In the genomic region with DNA sequence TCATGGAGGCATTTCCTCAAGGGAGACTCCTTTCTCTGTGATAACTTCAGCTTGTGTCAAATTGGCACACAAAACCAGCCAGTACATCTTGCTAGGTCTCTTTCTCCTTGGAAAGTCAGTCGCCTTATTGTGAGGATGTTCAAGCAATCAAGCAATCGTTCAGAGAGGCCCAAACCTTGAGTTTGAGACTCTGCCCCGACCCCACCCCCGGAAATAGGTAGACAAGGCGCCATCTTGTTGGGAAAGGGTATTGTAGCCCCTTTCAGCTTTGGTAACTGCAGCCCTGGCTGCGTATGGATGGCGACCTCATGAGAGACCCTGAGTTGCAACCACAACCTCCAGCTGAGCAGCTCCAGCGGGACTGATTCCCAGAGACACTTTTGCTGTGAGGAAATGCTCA, we compare ENCODE assay signal across 27 mouse cellular contexts.
DNase-seq lines count a peak whose midpoint lies in the region; ATAC-seq and TF ChIP-seq lines count a peak whose summit lies in the region.
"Had no signal": no experiment of that assay in that cellular context is flagged by ENCODE, and none has a peak within 500 bp of the region (broad histone marks: within the 10 kb centered on the region; RNA-seq: fewer than 3 reads in every experiment).

No protein-coding gene starts in this region.

- no peak overlapping the region for H3K9ac ChIP-seq in liver, embryonic 11.5 days (ENCODE audit: low read depth, low read length)
- H3K9ac ChIP-seq: embryonic facial prominence, embryonic 13.5 days; forebrain, embryonic 12.5 days; forebrain, embryonic 15.5 days; hindbrain, embryonic 12.5 days; hindbrain, embryonic 15.5 days had no signal

- no peak overlapping the region for H3K4me2 ChIP-seq in liver, embryonic 11.5 days
- H3K4me2 ChIP-seq: embryonic facial prominence, embryonic 13.5 days; forebrain, embryonic 12.5 days; forebrain, embryonic 15.5 days; heart, embryonic 11.5 days; hindbrain, embryonic 12.5 days; hindbrain, embryonic 15.5 days had no signal

- no peaks in the 10 kb centered on the region for H3K27me3 ChIP-seq in testis, adult 2 months (ENCODE audit: control insufficient read depth, insufficient read depth, low read length)
- no peaks in the 10 kb centered on the region for H3K27me3 ChIP-seq in liver, embryonic 11.5 days (replicated peaks; ENCODE audit: control insufficient read depth, insufficient read depth, low read length)
- H3K27me3 ChIP-seq: CH12.LX; embryonic facial prominence, embryonic 13.5 days; forebrain, embryonic 12.5 days; forebrain, embryonic 15.5 days; hindbrain, embryonic 15.5 days; Patski had no signal

- H3K4me3 ChIP-seq in testis, adult 2 months (ENCODE audit: control insufficient read depth, low read depth, low read length) = peak overlapping the region; percentile 32
- no peak overlapping the region for H3K4me3 ChIP-seq in macrophage (ENCODE audit: inconsistent target)
- no peak overlapping the region for H3K4me3 ChIP-seq in liver, embryonic 11.5 days (ENCODE audit: low read depth, low read length)
- H3K4me3 ChIP-seq: embryonic facial prominence, embryonic 10.5 days; embryonic facial prominence, embryonic 13.5 days; erythroblast, embryonic 14.5 days; forebrain, embryonic 12.5 days; forebrain, embryonic 15.5 days; hindbrain, embryonic 12.5 days; hindbrain, embryonic 15.5 days had no signal

- peaks cover 11% of the 10 kb centered on the region for H3K4me1 ChIP-seq in testis, adult 2 months (ENCODE audit: control insufficient read depth, insufficient read depth, low read length)
- H3K4me1 ChIP-seq in liver, embryonic 11.5 days (replicated peaks; ENCODE audit: control insufficient read depth, insufficient read depth, low read length) = no peaks in the 10 kb centered on the region

- TF ChIP-seq CTCF in testis, adult 2 months (IDR thresholded peaks at IDR 0.05; ENCODE audit: control insufficient read depth, insufficient read depth, insufficient replicate concordance, low read depth, low read length) = no peak

- H3K9me3 ChIP-seq in liver, embryonic 11.5 days (ENCODE audit: control insufficient read depth, low read length) = no peaks in the 10 kb centered on the region
- H3K9me3 ChIP-seq: forebrain, embryonic 12.5 days; forebrain, embryonic 15.5 days; G1E; hindbrain, embryonic 15.5 days had no signal

- no peaks in the 10 kb centered on the region for H3K79me2 ChIP-seq in macrophage (ENCODE audit: inconsistent target)

- no peaks in the 10 kb centered on the region for H3K36me3 ChIP-seq in testis, adult 2 months (ENCODE audit: control insufficient read depth, insufficient read depth, low read length)
- no peaks in the 10 kb centered on the region for H3K36me3 ChIP-seq in macrophage (ENCODE audit: inconsistent target)
- no peaks in the 10 kb centered on the region for H3K36me3 ChIP-seq in liver, embryonic 11.5 days (ENCODE audit: control insufficient read depth, insufficient read depth, low read length)
- H3K36me3 ChIP-seq: embryonic facial prominence, embryonic 10.5 days; embryonic facial prominence, embryonic 13.5 days; forebrain, embryonic 12.5 days; forebrain, embryonic 15.5 days; G1E; hindbrain, embryonic 12.5 days; hindbrain, embryonic 15.5 days had no signal

- ATAC-seq in liver, embryonic 11.5 days (replicated peaks; ENCODE audit: low FRiP score) = no peak
- ATAC-seq: forebrain, embryonic 15.5 days; intestine, postnatal 0 days; Patski had no signal

- no peak for TF ChIP-seq POLR2A in testis, adult 2 months (IDR thresholded peaks at IDR 0.05; ENCODE audit: control insufficient read depth, low read depth, low read length)

- H3K27ac ChIP-seq in testis, adult 2 months (ENCODE audit: control insufficient read depth, insufficient read depth, low read depth, low read length) = no peak overlapping the region
- H3K27ac ChIP-seq in macrophage = peak overlapping the region; percentile 97
- H3K27ac ChIP-seq in liver, embryonic 11.5 days (ENCODE audit: low read depth, low read length) = no peak overlapping the region
- H3K27ac ChIP-seq: embryonic facial prominence, embryonic 10.5 days; embryonic facial prominence, embryonic 13.5 days; forebrain, embryonic 12.5 days; forebrain, embryonic 15.5 days; hindbrain, embryonic 12.5 days; hindbrain, embryonic 15.5 days had no signal

- DNase-seq in testis, postnatal 14 days (ENCODE audit: low spot score) = no peak
- peak; percentile 86 for DNase-seq in R1 (ENCODE audit: low read depth, low spot score)
- DNase-seq in adrenal gland, adult 2 months = no peak
- no peak for DNase-seq in liver, embryonic 11.5 days (ENCODE audit: low spot score)
- DNase-seq: adrenal gland, postnatal 14 days; B cell, adult 2 months; cerebellum, adult 11-12 months; cerebellum, adult 8-10 months; cerebellum, postnatal 10 days; cerebellum, postnatal 36 days; embryo, embryonic 11 days; gastrocnemius, postnatal 10 days; heart, adult 11 months had no signal

- 89% methylated on average over 8 of the region's 8 CpGs for WGBS in macrophage (ENCODE audit: missing documents)
- WGBS in liver, embryonic 11.5 days = 74% methylated on average over 8 of the region's 8 CpGs
